Mouse (Mus musculus): ENCODE results near the gene Slc6a21. TPM values are rescaled to one million over a fixed set of nuclear protein-coding genes. Genes with fewer than 3 reads are reported as not detected.
A peak's percentile ranks its signal among the peaks of the same experiment; 100 is the strongest.

Gene Slc6a21
- polyA plus RNA-seq, 1 experiment from 2014 or later = not detected

DNA sequence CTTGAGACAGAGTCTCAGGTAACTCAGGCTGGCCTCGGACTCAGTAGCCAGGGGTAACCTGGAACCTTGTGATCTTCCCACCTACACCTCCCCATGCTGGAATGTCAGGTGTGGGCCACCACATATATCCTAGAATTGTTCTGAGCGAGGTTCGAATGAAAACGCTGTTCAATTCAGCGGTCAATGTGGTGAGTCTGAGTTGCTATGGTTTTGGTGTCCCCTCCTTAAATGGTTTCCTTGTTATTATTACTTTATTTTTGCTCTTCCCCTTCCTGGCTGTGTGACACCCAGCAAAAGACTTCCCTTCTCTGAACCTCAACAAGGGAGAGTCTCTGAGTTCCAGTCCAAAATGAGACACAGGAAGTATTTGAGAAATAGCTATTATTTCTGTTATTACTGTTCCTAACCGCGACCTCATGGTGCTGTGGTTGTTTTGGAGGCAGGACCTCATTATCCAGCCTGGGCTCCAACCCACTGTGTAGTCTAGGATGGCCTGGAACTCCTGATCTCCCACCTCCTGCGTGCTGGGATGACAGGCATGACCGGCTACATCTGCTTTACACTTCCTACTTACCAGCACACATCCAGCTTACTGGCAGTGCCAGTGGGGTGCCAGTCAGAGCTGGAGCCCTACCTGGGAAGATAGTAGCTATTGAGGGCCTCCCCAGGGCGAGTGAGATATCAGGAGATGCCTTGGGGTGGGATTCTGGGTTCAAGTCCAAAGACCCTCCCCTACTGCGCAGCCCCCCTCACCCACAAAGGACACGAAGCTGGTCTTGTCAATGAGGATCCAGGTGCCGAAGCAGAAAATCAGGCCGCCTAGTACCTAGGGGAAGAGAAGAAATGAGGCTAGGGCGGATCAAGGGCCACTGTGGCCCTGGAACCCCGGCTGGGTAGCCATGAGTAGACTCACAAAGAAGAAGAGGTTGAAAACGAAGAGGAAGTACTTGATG, 39.3 kb upstream of the Slc6a21 start:
- H3K4me1 ChIP-seq (replicated peaks; ENCODE audit: control insufficient read depth, insufficient read depth) = peaks cover 14% of the 10 kb centered on the region; the same call in 1 of the 2 replicates
- no peaks in the 10 kb centered on the region; the same call in 1 of the 2 replicates for H3K36me3 ChIP-seq (ENCODE audit: control insufficient read depth, insufficient read depth, low read length)
- ATAC-seq (ENCODE audit: low FRiP score, low TSS enrichment) (no peak), DNase-seq (ENCODE audit: low spot score) (peak; percentile 12)
- WGBS = 76% methylated on average over 17 of the region's 17 CpGs
- no peak overlapping the region for H3K4me2 ChIP-seq (replicated peaks; ENCODE audit: low read depth)
- TF ChIP-seq CTCF (IDR thresholded peaks at IDR 0.05; ENCODE audit: low read depth) (no peak), EP300 (optimal IDR thresholded peaks at IDR 0.05) (no peak)
- H3K9me3 ChIP-seq (ENCODE audit: control insufficient read depth, low read length) = no peaks in the 10 kb centered on the region
- no peak overlapping the region for H3K4me3 ChIP-seq (ENCODE audit: low read depth, low read length)
- 0 out of 2 replicates have a peak, but pooled peaks cover 2% of the 10 kb centered on the region for H3K27me3 ChIP-seq (ENCODE audit: control insufficient read depth, insufficient read depth, low read length)
- no peak overlapping the region for H3K9ac ChIP-seq (ENCODE audit: low read length)
- no peak overlapping the region for H3K27ac ChIP-seq (replicated peaks)

DNA sequence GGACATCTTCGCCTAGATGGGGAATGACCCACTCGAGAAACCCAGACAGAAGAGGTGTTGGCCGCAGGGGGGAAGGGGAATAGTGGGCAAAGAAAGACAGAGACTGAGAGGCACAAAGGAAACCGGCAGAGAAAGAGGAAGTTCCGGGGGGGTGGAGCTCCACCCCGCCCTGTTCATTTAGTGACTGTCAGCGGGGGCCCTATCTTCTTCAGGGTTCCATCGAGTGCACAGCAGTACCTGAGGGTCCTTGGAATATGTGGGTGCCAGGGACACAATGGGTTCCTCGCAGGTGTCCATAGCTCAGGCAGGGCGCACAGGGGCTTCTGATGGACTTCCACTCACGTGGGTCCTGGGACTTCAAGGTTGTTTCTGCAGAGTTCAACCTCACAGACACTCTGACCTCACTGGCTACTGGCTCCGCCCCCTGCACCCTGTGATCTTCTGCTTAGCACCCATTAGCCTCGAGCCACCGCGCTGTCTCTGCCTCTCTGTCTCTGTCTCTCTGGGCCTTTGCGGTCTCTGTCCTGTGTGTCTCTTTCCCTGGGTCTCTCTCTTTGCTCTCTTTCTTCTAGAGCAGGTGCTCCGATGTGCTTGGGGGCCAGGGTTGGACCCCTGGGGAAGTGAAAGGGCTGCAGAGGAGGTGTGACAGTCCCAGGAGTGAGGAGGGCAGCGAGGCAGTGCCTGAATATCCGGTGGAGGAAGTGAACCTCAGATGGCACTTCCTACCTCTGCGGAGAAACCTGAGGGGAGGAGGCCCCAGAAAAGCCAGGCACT, 38.4 kb upstream of the Slc6a21 start, which contains the start of gene Cd37:
TSS of gene Cd37 (minus strand) at position 393 of the 774 bp plus-strand sequence.
- WGBS = 46% methylated on average over 20 of the region's 20 CpGs
- no peak for ATAC-seq (ENCODE audit: low FRiP score, low TSS enrichment)
- H3K4me2 ChIP-seq (replicated peaks; ENCODE audit: low read depth) = no peak within 1 kb of the TSS; the same call in 1 of the 2 replicates
- peak; percentile 14 for DNase-seq (ENCODE audit: low spot score)
- H3K4me1 ChIP-seq (replicated peaks; ENCODE audit: control insufficient read depth, insufficient read depth) = peaks cover 14% of the 10 kb centered on the region; the same call in 1 of the 2 replicates
- H3K9me3 ChIP-seq (ENCODE audit: control insufficient read depth, low read length) = no peaks in the 10 kb centered on the region
- H3K36me3 ChIP-seq (ENCODE audit: control insufficient read depth, insufficient read depth, low read length) = no peaks in the 10 kb centered on the region
- 0 out of 2 replicates have a peak, but pooled peaks cover 2% of the 10 kb centered on the region for H3K27me3 ChIP-seq (ENCODE audit: control insufficient read depth, insufficient read depth, low read length)
- H3K27ac ChIP-seq (replicated peaks) = no peak within 1 kb of the TSS
- no peak within 1 kb of the TSS for H3K4me3 ChIP-seq (ENCODE audit: low read depth, low read length)
- H3K9ac ChIP-seq (ENCODE audit: low read length) = no peak within 1 kb of the TSS
- no peak for TF ChIP-seq CTCF (IDR thresholded peaks at IDR 0.05; ENCODE audit: low read depth)
- no peak for TF ChIP-seq EP300 (optimal IDR thresholded peaks at IDR 0.05)

DNA sequence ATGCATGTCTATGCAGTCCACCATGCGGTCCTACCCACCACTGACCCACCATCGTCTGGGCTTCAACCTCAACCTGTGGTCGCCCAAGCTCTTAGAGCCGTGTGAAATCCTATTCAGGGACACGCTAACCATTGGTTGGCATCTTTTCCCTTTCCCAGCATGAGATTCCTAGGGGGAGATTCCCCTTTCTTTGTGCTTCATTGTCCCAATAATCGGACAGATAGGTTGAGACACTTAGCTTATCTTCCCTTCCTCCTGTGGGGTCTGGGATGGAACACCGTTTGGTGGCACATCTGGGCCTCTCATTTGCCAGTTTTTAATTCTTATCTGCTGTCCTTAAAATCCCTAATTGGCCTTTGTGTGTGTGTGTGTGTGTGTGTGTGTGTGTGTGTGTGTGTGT, 37.2 kb upstream of the Slc6a21 start:
- ATAC-seq (ENCODE audit: low FRiP score, low TSS enrichment) = no peak
- Histone ChIP-seq H3K9ac (ENCODE audit: low read length) (no peak overlapping the region), H3K4me2 (replicated peaks; ENCODE audit: low read depth) (no peak overlapping the region), H3K4me1 (replicated peaks; ENCODE audit: control insufficient read depth, insufficient read depth) (0 out of 2 replicates have a peak, but pooled peaks cover 5% of the 10 kb centered on the region), H3K9me3 (ENCODE audit: control insufficient read depth, low read length) (no peaks in the 10 kb centered on the region), H3K27ac (replicated peaks) (no peak overlapping the region), H3K4me3 (ENCODE audit: low read depth, low read length) (no peak overlapping the region), H3K36me3 (ENCODE audit: control insufficient read depth, insufficient read depth, low read length) (no peaks in the 10 kb centered on the region), H3K27me3 (ENCODE audit: control insufficient read depth, insufficient read depth, low read length) (0 out of 2 replicates have a peak, but pooled peaks cover 2% of the 10 kb centered on the region)
- WGBS = 91% methylated on average over 7 of the region's 7 CpGs
- TF ChIP-seq EP300 (optimal IDR thresholded peaks at IDR 0.05) (no peak), CTCF (IDR thresholded peaks at IDR 0.05; ENCODE audit: low read depth) (no peak)
- peak; percentile 11 for DNase-seq (ENCODE audit: low spot score)

DNA sequence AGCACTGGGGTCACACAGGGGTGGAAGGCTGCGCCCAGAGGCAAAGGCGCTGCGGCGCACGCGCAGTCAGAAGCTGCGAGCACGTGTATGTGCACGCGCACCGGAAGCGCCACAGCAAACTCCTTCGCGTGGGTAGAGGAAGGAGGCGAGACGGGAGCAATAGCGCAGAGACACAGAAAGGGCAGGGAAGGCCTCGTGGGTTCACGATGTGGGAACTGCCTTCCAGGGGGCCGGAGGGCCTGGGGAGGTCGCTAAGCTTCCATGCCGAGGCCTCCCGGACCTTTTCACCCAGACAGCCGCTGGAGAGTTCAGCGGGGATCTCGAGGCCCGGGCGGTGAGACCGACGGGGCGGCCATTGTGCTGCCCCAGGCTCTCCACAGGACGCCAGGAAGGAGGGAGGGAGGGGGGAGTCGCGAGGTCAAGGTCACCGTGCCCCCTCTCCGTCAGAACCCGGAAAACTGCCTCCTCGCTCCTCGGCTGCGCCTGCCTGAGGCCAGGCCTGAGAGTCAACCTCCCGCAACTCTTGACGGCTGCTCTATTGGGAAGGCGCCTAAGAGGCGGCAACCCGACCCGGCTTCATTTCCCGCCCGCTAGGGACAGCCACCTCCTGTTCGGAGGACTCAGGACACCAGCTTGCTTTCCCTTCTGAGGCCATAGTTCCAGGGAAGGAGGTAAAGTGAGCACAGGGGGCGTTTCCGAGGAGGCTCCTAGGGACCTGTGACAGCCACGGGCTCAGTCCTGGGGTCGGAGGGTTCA, 36.5 kb upstream of the Slc6a21 start, which contains the start of gene Slc6a16:
TSS of gene Slc6a16 (plus strand) at position 453 of the 756 bp plus-strand sequence.
- peak; percentile 25; the same call in 1 of the 2 replicates for TF ChIP-seq CTCF (IDR thresholded peaks at IDR 0.05; ENCODE audit: low read depth)
- no peak for TF ChIP-seq EP300 (optimal IDR thresholded peaks at IDR 0.05)
- peak; percentile 53 for DNase-seq (ENCODE audit: low spot score)
- Histone ChIP-seq H3K4me3 (ENCODE audit: low read depth, low read length) (peak within 1 kb of the TSS; percentile 4; the same call in 1 of the 2 replicates), H3K27me3 (ENCODE audit: control insufficient read depth, insufficient read depth, low read length) (0 out of 2 replicates have a peak, but pooled peaks cover 2% of the 10 kb centered on the region), H3K9ac (ENCODE audit: low read length) (peak within 1 kb of the TSS; percentile 41), H3K4me1 (replicated peaks; ENCODE audit: control insufficient read depth, insufficient read depth) (0 out of 2 replicates have a peak, but pooled peaks cover 5% of the 10 kb centered on the region), H3K27ac (replicated peaks) (no peak within 1 kb of the TSS), H3K36me3 (ENCODE audit: control insufficient read depth, insufficient read depth, low read length) (no peaks in the 10 kb centered on the region), H3K4me2 (replicated peaks; ENCODE audit: low read depth) (peak within 1 kb of the TSS; percentile 48), H3K9me3 (ENCODE audit: control insufficient read depth, low read length) (no peaks in the 10 kb centered on the region)
- ATAC-seq (ENCODE audit: low FRiP score, low TSS enrichment) = peak; percentile 52
- WGBS = 25% methylated on average over 52 of the region's 53 CpGs

DNA sequence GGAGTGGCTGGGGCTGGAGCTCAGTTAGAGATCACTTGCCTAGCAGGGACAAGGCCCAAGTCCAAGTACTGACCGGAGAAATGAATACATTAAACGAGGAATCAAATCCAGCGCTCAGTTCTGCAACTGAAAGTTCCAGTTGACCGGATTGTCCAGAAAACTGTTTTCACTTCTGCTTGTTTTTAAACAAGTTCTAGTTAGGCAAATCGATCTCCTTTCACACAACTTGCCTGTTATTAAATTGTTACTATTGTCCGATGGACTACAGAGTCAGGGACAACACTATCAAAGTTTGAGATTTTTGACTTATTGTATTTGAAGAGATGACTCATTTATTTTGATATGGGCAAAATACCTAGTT, 35.9 kb upstream of the Slc6a21 start:
- H3K4me3 ChIP-seq (ENCODE audit: low read depth, low read length) = no peak overlapping the region
- no peak for DNase-seq (ENCODE audit: low spot score)
- H3K4me2 ChIP-seq (replicated peaks; ENCODE audit: low read depth) = no peak overlapping the region; the same call in 1 of the 2 replicates

More for the DNA sequence above, 35.9 kb upstream of the Slc6a21 start:
- H3K36me3 ChIP-seq (ENCODE audit: control insufficient read depth, insufficient read depth, low read length) = no peaks in the 10 kb centered on the region
- 0 out of 2 replicates have a peak, but pooled peaks cover 2% of the 10 kb centered on the region for H3K27me3 ChIP-seq (ENCODE audit: control insufficient read depth, insufficient read depth, low read length)
- WGBS = 83% methylated on average over 6 of the region's 6 CpGs
- ATAC-seq (ENCODE audit: low FRiP score, low TSS enrichment) = no peak
- H3K27ac ChIP-seq (replicated peaks) = no peak overlapping the region
- no peaks in the 10 kb centered on the region for H3K9me3 ChIP-seq (ENCODE audit: control insufficient read depth, low read length)
- TF ChIP-seq CTCF (IDR thresholded peaks at IDR 0.05; ENCODE audit: low read depth) (no peak), EP300 (optimal IDR thresholded peaks at IDR 0.05) (no peak)
- no peak overlapping the region for H3K9ac ChIP-seq (ENCODE audit: low read length)
- 0 out of 2 replicates have a peak, but pooled peaks cover 5% of the 10 kb centered on the region for H3K4me1 ChIP-seq (replicated peaks; ENCODE audit: control insufficient read depth, insufficient read depth)

All from stomach, postnatal 0 days (tissue).